Mouse (Mus musculus) liver, postnatal 0 days (tissue): ENCODE data around the gene Gna12.

Experiments used
- CTCF ChIP-seq: sonication (generic); IDR thresholded peaks from 2 replicates; pipeline ENCODE4 v1.5.1; 2016; ENCODE audit warnings: antibody characterized with exemption, low read depth
- EP300 ChIP-seq: IDR thresholded peaks from 2 replicates; pipeline ENCODE4 v1.6.1; 2016; ENCODE audit warnings: antibody characterized with exemption, low read depth, mild to moderate bottlenecking

- TF ChIP-seq CTCF: no peak
- no peak for TF ChIP-seq EP300
Measured at GRCm38 (mm10) chr5:140821951-140822350, 8.3 kb downstream of the Gna12 start.
